Mouse (Mus musculus) myocyte (in vitro differentiated cells): ENCODE results near the gene Slc6a13.

ENCODE experiments used
- CEBPB ChIP-seq: IDR thresholded peaks from 2 replicates; pipeline ENCODE4 v1.6.1; 2011; ENCODE audit warnings: mild to moderate bottlenecking, moderate library complexity; ENCODE audit not compliant: poor library complexity, insufficient read depth, severe bottlenecking
- E2F4 ChIP-seq: IDR thresholded peaks from one replicate; pipeline ENCODE4 v1.6.1; 2011; ENCODE audit warnings: mild to moderate bottlenecking, control low read depth, moderate library complexity; ENCODE audit not compliant: insufficient read depth
- MAX ChIP-seq: IDR thresholded peaks from one replicate; pipeline ENCODE4 v1.6.1; 2011; ENCODE audit warnings: low read depth, mild to moderate bottlenecking, control low read depth
- POLR2A ChIP-seq: IDR thresholded peaks from one replicate; pipeline ENCODE4 v1.6.1; 2011; ENCODE audit warnings: low read depth, mild to moderate bottlenecking, control low read depth, moderate library complexity; ENCODE audit not compliant: insufficient read length
- POLR2AphosphoS2 ChIP-seq: IDR thresholded peaks from one replicate; pipeline ENCODE4 v1.6.1; 2011; ENCODE audit warnings: low read depth, control low read depth; ENCODE audit not compliant: insufficient read length
- REST ChIP-seq: IDR thresholded peaks from one replicate; pipeline ENCODE4 v1.6.1; 2011; ENCODE audit warnings: mild to moderate bottlenecking, control low read depth, moderate library complexity; ENCODE audit not compliant: insufficient read depth, insufficient read length
- TCF12 ChIP-seq: IDR thresholded peaks from one replicate; pipeline ENCODE4 v1.6.1; 2011; ENCODE audit warnings: mild to moderate bottlenecking, control low read depth; ENCODE audit not compliant: poor library complexity, insufficient read depth, severe bottlenecking

GRCm38 (mm10) chr6:121336558-121336957, 36.5 kb downstream of the Slc6a13 start:
- TF ChIP-seq POLR2AphosphoS2 (no peak), MAX (no peak), REST (no peak), POLR2A (no peak), CEBPB (no peak), TCF12 (no peak), E2F4 (no peak)
